Mouse (Mus musculus) MEL (cell line): Measurements from ENCODE around the gene Enkur. TPM values are rescaled to one million over a fixed set of nuclear protein-coding genes. Genes with fewer than 3 reads are reported as not detected.

Experiments
- DNase-seq: peaks from one replicate; pipeline ENCODE4 v3.0.0; 2011; ENCODE audit warnings: low read depth, low spot score
- H3K27ac ChIP-seq: 2 replicates; pipeline ENCODE4 v1.5.1; 2012; ENCODE audit warnings: low read depth, mild to moderate bottlenecking, control low read depth, low read length, moderate library complexity; ENCODE audit not compliant: control insufficient read depth
- H3K27me3 ChIP-seq, 2 experiments: fragments of 150-350 bp in 1 of 2; sonication (generic) in 1 of 2; 2 replicates each; pipeline ENCODE4 v1.6.1; 2012; ENCODE audit warnings: low read length in 2 of 2, mild to moderate bottlenecking in 2 of 2, improper control_type of control experiment in 1 of 2, moderate library complexity in 1 of 2; ENCODE audit not compliant: insufficient read depth in 2 of 2, control insufficient read depth in 1 of 2
- H3K36me3 ChIP-seq, 2 experiments: 2 replicates each; pipeline ENCODE4 v1.6.1; 2012 to 2014; ENCODE audit warnings: low read length in 2 of 2, improper control_type of control experiment in 1 of 2, inconsistent platforms in 1 of 2, mild to moderate bottlenecking in 1 of 2; ENCODE audit not compliant: insufficient read depth in 2 of 2, control insufficient read depth in 1 of 2
- H3K4me1 ChIP-seq, 2 experiments: fragments of 150-350 bp in 1 of 2; sonication (generic) in 1 of 2; 2 replicates each; pipeline ENCODE4 v1.6.1; 2012; ENCODE audit warnings: low read length in 2 of 2, improper control_type of control experiment in 1 of 2, mild to moderate bottlenecking in 1 of 2; ENCODE audit not compliant: insufficient read depth in 2 of 2, control insufficient read depth in 1 of 2
- H3K4me3 ChIP-seq, 2 experiments: fragments of 150-350 bp in 1 of 2; sonication (generic) in 1 of 2; 2 replicates each; pipeline ENCODE4 v1.5.1; 2012; ENCODE audit warnings: low read depth in 2 of 2, low read length in 2 of 2, mild to moderate bottlenecking in 2 of 2, moderate library complexity in 2 of 2, control low read depth in 1 of 2, improper control_type of control experiment in 1 of 2; ENCODE audit not compliant: control insufficient read depth in 1 of 2, insufficient read depth in 1 of 2
- H3K79me2 ChIP-seq: 2 replicates; pipeline ENCODE4 v1.6.1; 2012; ENCODE audit warnings: mild to moderate bottlenecking, low read length, moderate library complexity; ENCODE audit not compliant: control insufficient read depth, poor library complexity, insufficient read depth
- H3K9ac ChIP-seq: 2 replicates; pipeline ENCODE4 v1.6.1; 2012; ENCODE audit warnings: low read depth, mild to moderate bottlenecking, control low read depth, low read length, moderate library complexity; ENCODE audit not compliant: control insufficient read depth, poor library complexity, severe bottlenecking
- H3K9me3 ChIP-seq: fragments of 150-350 bp; sonication (generic); replicated peaks from 2 replicates; pipeline ENCODE4 v1.6.1; 2012; ENCODE audit warnings: mild to moderate bottlenecking, low read length, improper control_type of control experiment, moderate library complexity; ENCODE audit not compliant: insufficient read depth
- BHLHE40 ChIP-seq: IDR thresholded peaks from 2 replicates; pipeline ENCODE4 v1.6.1; 2012; ENCODE audit warnings: low read depth, mild to moderate bottlenecking, inconsistent platforms, low read length, improper control_type of control experiment, borderline replicate concordance
- CHD2 ChIP-seq: IDR thresholded peaks from 2 replicates; pipeline ENCODE4 v1.6.1; 2011; ENCODE audit warnings: low read length, improper control_type of control experiment
- CTCF ChIP-seq, 3 experiments: IDR thresholded peaks in 2 of 3; conservative IDR thresholded peaks in 1 of 3; 2 replicates each; pipeline ENCODE4 v1.5.1; 2011 to 2012; ENCODE audit warnings: low read length in 3 of 3, low read depth in 2 of 3, mild to moderate bottlenecking in 2 of 3, improper control_type of control experiment in 1 of 3, inconsistent platforms in 1 of 3, mixed read lengths in 1 of 3, moderate library complexity in 1 of 3; ENCODE audit not compliant: control insufficient read depth in 1 of 3, insufficient read depth in 1 of 3, poor library complexity in 1 of 3, severe bottlenecking in 1 of 3
- E2F4 ChIP-seq: IDR thresholded peaks from 2 replicates; pipeline ENCODE4 v1.6.1; 2011; ENCODE audit warnings: low read depth, low read length, improper control_type of control experiment, borderline replicate concordance
- ELF1 ChIP-seq: IDR thresholded peaks from 2 replicates; pipeline ENCODE4 v1.6.1; 2014; ENCODE audit warnings: low read depth, mild to moderate bottlenecking, inconsistent platforms, low read length, improper control_type of control experiment, moderate library complexity
- GATA1 ChIP-seq: IDR thresholded peaks from 2 replicates; pipeline ENCODE4 v1.6.1; 2011; ENCODE audit warnings: low read depth, low read length, improper control_type of control experiment
- HCFC1 ChIP-seq: IDR thresholded peaks from 2 replicates; pipeline ENCODE4 v1.6.1; 2012; ENCODE audit warnings: low read depth, mild to moderate bottlenecking, inconsistent platforms, low read length, improper control_type of control experiment, moderate library complexity
- JUND ChIP-seq: IDR thresholded peaks from 2 replicates; pipeline ENCODE4 v1.6.1; 2011; ENCODE audit warnings: low read depth, mild to moderate bottlenecking, improper control_type of control experiment, low read length
- MAFK ChIP-seq: IDR thresholded peaks from 2 replicates; pipeline ENCODE4 v1.6.1; 2011; ENCODE audit warnings: low read depth, mild to moderate bottlenecking, low read length, improper control_type of control experiment, borderline replicate concordance
- MAZ ChIP-seq: IDR thresholded peaks from 2 replicates; pipeline ENCODE4 v1.6.1; 2012; ENCODE audit warnings: low read depth, mild to moderate bottlenecking, inconsistent platforms, low read length, improper control_type of control experiment
- MEF2A ChIP-seq: IDR thresholded peaks from 2 replicates; pipeline ENCODE4 v1.6.1; 2014; ENCODE audit warnings: low read depth, mild to moderate bottlenecking, inconsistent platforms, low read length, improper control_type of control experiment; ENCODE audit not compliant: poor library complexity, insufficient replicate concordance, severe bottlenecking; ENCODE audit errors: extremely low read depth
- MXI1 ChIP-seq: IDR thresholded peaks from 2 replicates; pipeline ENCODE4 v1.6.1; 2011; ENCODE audit warnings: mild to moderate bottlenecking, low read depth, low read length, improper control_type of control experiment
- MYB ChIP-seq: IDR thresholded peaks from 2 replicates; pipeline ENCODE4 v1.6.1; 2011; ENCODE audit warnings: mild to moderate bottlenecking, low read depth, low read length, improper control_type of control experiment
- NELFE ChIP-seq: IDR thresholded peaks from 2 replicates; pipeline ENCODE4 v1.6.1; 2011; ENCODE audit warnings: low read depth, low read length, improper control_type of control experiment
- POLR2AphosphoS2 ChIP-seq: IDR thresholded peaks from 2 replicates; pipeline ENCODE4 v1.6.1; 2011; ENCODE audit warnings: low read length, improper control_type of control experiment
- POLR2AphosphoS5 ChIP-seq: IDR thresholded peaks from 2 replicates; pipeline ENCODE4 v1.6.1; 2012; ENCODE audit warnings: low read depth, borderline replicate concordance, mild to moderate bottlenecking, inconsistent platforms, low read length, moderate library complexity, mixed read lengths
- RAD21 ChIP-seq: IDR thresholded peaks from 2 replicates; pipeline ENCODE4 v1.6.1; 2011; ENCODE audit warnings: mild to moderate bottlenecking, low read depth, low read length, improper control_type of control experiment
- SMC3 ChIP-seq: IDR thresholded peaks from 2 replicates; pipeline ENCODE4 v1.6.1; 2011; ENCODE audit warnings: low read depth, low read length, improper control_type of control experiment
- UBTF ChIP-seq: IDR thresholded peaks from 2 replicates; pipeline ENCODE4 v1.6.1; 2012; ENCODE audit warnings: low read depth, mild to moderate bottlenecking, inconsistent platforms, low read length, improper control_type of control experiment, moderate library complexity, borderline replicate concordance; ENCODE audit not compliant: insufficient read depth
- USF1 ChIP-seq: IDR thresholded peaks from 2 replicates; pipeline ENCODE4 v1.6.1; 2014; ENCODE audit warnings: low read depth, mild to moderate bottlenecking, inconsistent platforms, low read length, improper control_type of control experiment, moderate library complexity
- ZKSCAN1 ChIP-seq: IDR thresholded peaks from 2 replicates; pipeline ENCODE4 v1.6.1; 2012; ENCODE audit warnings: low read depth, mild to moderate bottlenecking, inconsistent platforms, low read length, improper control_type of control experiment, moderate library complexity
- ZNF384 ChIP-seq: IDR thresholded peaks from 2 replicates; pipeline ENCODE4 v1.6.1; 2012; ENCODE audit warnings: low read depth, mild to moderate bottlenecking, inconsistent platforms, low read length, improper control_type of control experiment
- polyA plus RNA-seq, 2 experiments: library from polyadenylated mRNA; stranded (reverse) in 1 of 2; unstranded in 1 of 2; fragments of >175 nt in 1 of 2; fragments of >200 nt in 1 of 2; gene quantifications; 2 replicates each; pipeline versions ENCODE4 v1.2.1 to v1.2.4; 2012; ENCODE audit warnings: low replicate concordance in 2 of 2, low read depth in 1 of 2; ENCODE audit not compliant: insufficient read length in 2 of 2, insufficient read depth in 1 of 2, missing spikeins in 1 of 2
- total RNA-seq: library from RNA; depleted of rRNA; stranded (reverse); fragments of 300-350 nt; gene quantifications from 2 replicates; pipeline ENCODE4 v1.2.3, GENCODE M21; 2012

Enkur gene
- total and polyA plus RNA-seq, 3 experiments = not detected

GRCm38 (mm10) chr2:21153469-21153868, 51.7 kb downstream of the Enkur start:
- H3K4me3 ChIP-seq = no peak overlapping the region
- H3K36me3 ChIP-seq = no peaks in the 10 kb centered on the region
- no peak overlapping the region for H3K27ac ChIP-seq
- no peaks in the 10 kb centered on the region for H3K79me2 ChIP-seq
- H3K9me3 ChIP-seq = no peaks in the 10 kb centered on the region
- no peaks in the 10 kb centered on the region for H3K4me1 ChIP-seq
- no peak for DNase-seq
- no peak overlapping the region for H3K9ac ChIP-seq
- TF ChIP-seq RAD21 (peak; percentile 30), CTCF (IDR thresholded peaks at IDR 0.05 in 2 of 3, conservative IDR thresholded peaks at IDR 0.05 in 1 of 3; ENCODE audit: control insufficient read depth in 1 of 3, insufficient read depth in 1 of 3, low read depth in 2 of 3, low read length in 3 of 3, poor library complexity in 1 of 3, severe bottlenecking in 1 of 3) (peak in 1 of 3 experiments; percentile 27; a peak in 1 of 6 replicates), BHLHE40 (no peak), SMC3 (peak; percentile 21; the same call in 1 of the 2 replicates), MYB (no peak)
- no peaks in the 10 kb centered on the region for H3K27me3 ChIP-seq

- H3K9ac ChIP-seq = no peak overlapping the region
- no peaks in the 10 kb centered on the region for H3K79me2 ChIP-seq
- H3K27me3 ChIP-seq = no peaks in the 10 kb centered on the region
- H3K36me3 ChIP-seq = no peaks in the 10 kb centered on the region
- no peaks in the 10 kb centered on the region for H3K4me1 ChIP-seq
- TF ChIP-seq CHD2 (no peak), MAZ (no peak), HCFC1 (no peak), POLR2AphosphoS5 (no peak), MAFK (no peak), SMC3 (no peak), ZNF384 (no peak), POLR2AphosphoS2 (no peak), ZKSCAN1 (no peak), CTCF (IDR thresholded peaks at IDR 0.05 in 2 of 3, conservative IDR thresholded peaks at IDR 0.05 in 1 of 3; ENCODE audit: control insufficient read depth in 1 of 3, insufficient read depth in 1 of 3, low read depth in 2 of 3, low read length in 3 of 3, poor library complexity in 1 of 3, severe bottlenecking in 1 of 3) (no peak), UBTF (no peak), JUND (no peak), GATA1 (no peak), NELFE (no peak), ELF1 (no peak), MYB (no peak), MXI1 (no peak), E2F4 (no peak), USF1 (no peak), MEF2A (no peak)
- H3K9me3 ChIP-seq = no peaks in the 10 kb centered on the region
- H3K4me3 ChIP-seq = no peak overlapping the region
- H3K27ac ChIP-seq = no peak overlapping the region
- no peak for DNase-seq
These were observed 58.0 kb downstream of the Enkur start for GRCm38 (mm10) chr2:21147169-21147568.
